Mouse (Mus musculus): ENCODE results near the gene Zfp317. TPM values are rescaled to one million over a fixed set of nuclear protein-coding genes. Genes with fewer than 3 reads are reported as not detected.
"Not testable (repeated sequence)": the region's sequence is repeated elsewhere in the genome, so short reads cannot be mapped to it uniquely, and the experiment has no call there.

The Zfp317 gene
- polyA plus RNA-seq, 1 experiment from 2014 or later: 23.7 TPM

DNA sequence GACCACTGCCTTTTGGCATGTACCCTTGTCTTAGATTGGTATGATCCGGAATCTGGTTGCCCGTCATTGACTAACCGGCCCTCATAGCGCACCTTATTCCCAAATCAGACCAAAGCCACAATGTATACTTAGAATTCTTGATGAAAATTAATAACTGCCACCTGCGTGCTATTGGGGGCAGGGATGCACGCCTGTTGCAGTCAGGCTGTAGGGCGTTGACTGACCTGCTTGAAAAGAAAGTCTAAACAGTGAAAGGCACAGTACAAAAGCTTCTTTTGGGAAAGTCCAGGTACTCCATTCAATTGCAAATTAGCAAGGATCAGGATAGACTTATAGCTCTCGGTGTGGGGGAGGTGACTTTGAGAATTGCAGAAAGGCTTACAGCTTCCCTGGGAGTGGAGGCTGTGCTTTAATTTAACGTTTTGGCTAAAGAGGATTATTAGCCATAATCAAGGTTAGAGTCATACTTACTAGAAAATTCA lies 73.0 kb downstream of the Zfp317 start:
- ATAC-seq (replicated peaks; ENCODE audit: low FRiP score); H3K36me3 ChIP-seq (ENCODE audit: control insufficient read depth, insufficient read depth, low read length); H3K4me1 ChIP-seq (replicated peaks; ENCODE audit: control insufficient read depth, insufficient read depth, low read length); H3K27ac ChIP-seq (ENCODE audit: low read depth, low read length); DNase-seq (ENCODE audit: low spot score); H3K9me3 ChIP-seq (ENCODE audit: control insufficient read depth, low read length); H3K4me2 ChIP-seq; H3K4me3 ChIP-seq (ENCODE audit: low read depth, low read length); H3K9ac ChIP-seq (ENCODE audit: low read depth, low read length); H3K27me3 ChIP-seq (replicated peaks; ENCODE audit: control insufficient read depth, insufficient read depth, low read length): not testable (repeated sequence)
- WGBS: 71% methylated on average over 9 of the region's 9 CpGs

Other genes with a start within 250 kb of the Zfp317 start
- not detected in 2 replicates for gene Olfr847, start 243.4 kb upstream of the Zfp317 start, polyA plus RNA-seq (2014; fragmentation: Nextera tagmentation; extraction: Ambion mirVana)
- gene Olfr849, start 181.8 kb upstream of the Zfp317 start, polyA plus RNA-seq (2014; fragmentation: Nextera tagmentation; extraction: Ambion mirVana): not detected in 2 replicates
- gene Olfr850, start 143.9 kb upstream of the Zfp317 start, polyA plus RNA-seq (2014; fragmentation: Nextera tagmentation; extraction: Ambion mirVana): not detected in 2 replicates
- not detected in 2 replicates for gene Olfr851, start 128.8 kb upstream of the Zfp317 start, polyA plus RNA-seq (2014; fragmentation: Nextera tagmentation; extraction: Ambion mirVana)
- not detected in 2 replicates for gene Olfr853, start 81.0 kb upstream of the Zfp317 start, polyA plus RNA-seq (2014; fragmentation: Nextera tagmentation; extraction: Ambion mirVana)
- not detected in 2 replicates for gene Olfr854, start 54.7 kb upstream of the Zfp317 start, polyA plus RNA-seq (2014; fragmentation: Nextera tagmentation; extraction: Ambion mirVana)
- gene Olfr855, start 39.5 kb upstream of the Zfp317 start, polyA plus RNA-seq (2014; fragmentation: Nextera tagmentation; extraction: Ambion mirVana): not detected in 2 replicates
- not detected in 2 replicates for gene Olfr857, start 87.3 kb downstream of the Zfp317 start, polyA plus RNA-seq (2014; fragmentation: Nextera tagmentation; extraction: Ambion mirVana)
- not detected in 2 replicates for gene Olfr58, start 158.2 kb downstream of the Zfp317 start, polyA plus RNA-seq (2014; fragmentation: Nextera tagmentation; extraction: Ambion mirVana)
- gene Olfr859, start 182.8 kb downstream of the Zfp317 start, polyA plus RNA-seq (2014; fragmentation: Nextera tagmentation; extraction: Ambion mirVana): not detected in 2 replicates
- gene Olfr860, start 227.6 kb downstream of the Zfp317 start, polyA plus RNA-seq (2014; fragmentation: Nextera tagmentation; extraction: Ambion mirVana): not detected in 2 replicates

All from liver, embryonic 11.5 days (tissue).